Mouse (Mus musculus) forebrain, embryonic 10.5 days (tissue): ENCODE measurements at regions not wholly inside any gene's neighbourhood (a gene's known extent, or its start where the extent isn't known, plus 50 kb on each side); places are given as distances from the start of the nearest gene placed in this dataset.

Source experiments
- DNase-seq: peaks from one replicate; pipeline ENCODE4 v3.0.0-alpha.2; 2017; ENCODE audit warnings: low spot score; ENCODE audit errors: extremely low spot score
- H3K27ac ChIP-seq: fragments of 300-500 bp; sonication (generic); 2 replicates; pipeline ENCODE4 v1.5.1; 2016; ENCODE audit warnings: mild to moderate bottlenecking
- H3K27me3 ChIP-seq: fragments of 300-500 bp; sonication (generic); 2 replicates; pipeline ENCODE4 v1.6.1; 2016; ENCODE audit warnings: mild to moderate bottlenecking; ENCODE audit not compliant: poor library complexity, severe bottlenecking
- H3K36me3 ChIP-seq: fragments of 300-500 bp; sonication (generic); replicated peaks from 2 replicates; pipeline ENCODE4 v1.6.1; 2016; ENCODE audit warnings: mild to moderate bottlenecking, moderate library complexity
- H3K4me1 ChIP-seq: fragments of 300-500 bp; sonication (generic); 2 replicates; pipeline ENCODE4 v1.6.1; 2016
- H3K4me3 ChIP-seq: fragments of 300-500 bp; sonication (generic); 2 replicates; pipeline ENCODE4 v1.5.1; 2016; ENCODE audit warnings: mild to moderate bottlenecking, moderate library complexity
- H3K9me3 ChIP-seq: fragments of 300-500 bp; sonication (generic); 2 replicates; pipeline ENCODE4 v1.6.1; 2016; ENCODE audit warnings: mild to moderate bottlenecking, moderate library complexity
- WGBS: fragments of 180-500 bp; shearing (Covaris S2); methylation state at CpG from one replicate; pipeline ENCODE4 v1.1.7; 2016; 5-methylcytosine and 5-hydroxymethylcytosine counted together

DNA sequence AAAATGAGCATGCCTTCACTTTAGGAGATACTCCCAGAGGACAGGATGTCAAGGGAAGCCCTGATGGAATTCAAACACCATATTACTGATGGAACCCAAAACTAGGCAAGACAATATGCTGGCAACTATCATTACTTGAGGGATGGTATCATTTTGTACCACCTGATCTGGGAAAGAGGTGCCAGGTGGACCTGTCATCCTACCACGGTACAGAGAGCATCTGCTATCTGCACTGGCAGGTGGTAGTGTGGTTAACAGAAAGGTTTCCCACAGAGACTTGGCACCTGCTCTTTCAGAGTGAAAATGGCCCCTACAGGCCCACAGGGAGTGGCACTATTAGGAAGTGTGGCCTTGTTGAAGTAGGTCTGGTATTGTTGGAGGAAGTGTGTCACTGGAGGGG, 111.0 kb upstream of the Il12b start:
- H3K4me1 ChIP-seq: no peaks in the 10 kb centered on the region
- no peaks in the 10 kb centered on the region for H3K36me3 ChIP-seq
- no peak overlapping the region for H3K27ac ChIP-seq
- no peaks in the 10 kb centered on the region for H3K9me3 ChIP-seq
- H3K4me3 ChIP-seq: no peak overlapping the region
- WGBS: 84% methylated on average over 1 of the region's 1 CpGs
- DNase-seq: no peak
- H3K27me3 ChIP-seq: no peaks in the 10 kb centered on the region

GRCm38 (mm10) chr11:44303786-44304185, 96.1 kb upstream of the Il12b start:
- H3K27me3 ChIP-seq: no peaks in the 10 kb centered on the region
- WGBS: 93% methylated on average over 8 of the region's 8 CpGs
- no peaks in the 10 kb centered on the region for H3K36me3 ChIP-seq
- no peak overlapping the region for H3K4me3 ChIP-seq
- no peaks in the 10 kb centered on the region for H3K9me3 ChIP-seq
- no peaks in the 10 kb centered on the region for H3K4me1 ChIP-seq
- DNase-seq: no peak
- no peak overlapping the region for H3K27ac ChIP-seq

GRCm38 (mm10) chr11:44316061-44316460, 83.8 kb upstream of the Il12b start:
- Histone ChIP-seq H3K27ac (no peak overlapping the region), H3K36me3 (no peaks in the 10 kb centered on the region), H3K4me3 (no peak overlapping the region), H3K9me3 (no peaks in the 10 kb centered on the region), H3K4me1 (peaks cover 7% of the 10 kb centered on the region), H3K27me3 (peaks cover 11% of the 10 kb centered on the region; the same call in 1 of the 2 replicates)
- DNase-seq: no peak
- 37% methylated on average over 8 of the region's 8 CpGs for WGBS

GRCm38 (mm10) chr11:44319136-44319535, 80.7 kb upstream of the Il12b start:
- Histone ChIP-seq H3K27ac (no peak overlapping the region), H3K4me3 (no peak overlapping the region), H3K9me3 (no peaks in the 10 kb centered on the region), H3K27me3 (peaks cover 11% of the 10 kb centered on the region; the same call in 1 of the 2 replicates), H3K36me3 (no peaks in the 10 kb centered on the region), H3K4me1 (peaks cover 7% of the 10 kb centered on the region)
- 76% methylated on average over 3 of the region's 3 CpGs for WGBS
- DNase-seq: no peak

GRCm38 (mm10) chr11:44323314-44323713, 76.5 kb upstream of the Il12b start:
- Histone ChIP-seq H3K36me3 (no peaks in the 10 kb centered on the region), H3K27ac (no peak overlapping the region), H3K4me3 (no peak overlapping the region), H3K27me3 (peaks cover 6% of the 10 kb centered on the region; the same call in 1 of the 2 replicates), H3K9me3 (no peaks in the 10 kb centered on the region), H3K4me1 (no peaks in the 10 kb centered on the region)
- WGBS: 74% methylated on average over 2 of the region's 2 CpGs
- no peak for DNase-seq

DNA sequence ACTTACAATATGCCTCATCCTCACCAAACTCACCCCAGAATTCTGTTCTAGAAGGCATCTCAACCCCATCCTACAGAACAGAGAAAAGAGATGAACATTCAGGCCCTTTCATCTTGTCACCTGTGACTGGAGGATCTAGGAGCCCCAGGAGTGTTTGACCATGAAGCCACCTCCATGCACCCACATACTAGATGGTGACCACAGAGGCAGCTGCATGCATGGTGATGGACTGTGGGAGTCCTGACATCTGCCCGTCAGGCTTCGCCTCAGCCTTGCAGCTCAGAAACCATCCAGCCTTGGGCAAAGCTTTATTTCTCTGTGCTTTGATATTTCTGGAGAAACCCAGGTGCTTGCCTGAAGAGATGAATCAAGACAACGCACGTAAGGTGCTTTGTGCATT, 74.8 kb upstream of the Il12b start:
- no peak overlapping the region for H3K4me3 ChIP-seq
- H3K9me3 ChIP-seq: no peaks in the 10 kb centered on the region
- no peaks in the 10 kb centered on the region for H3K4me1 ChIP-seq
- H3K27ac ChIP-seq: no peak overlapping the region
- DNase-seq: no peak
- peaks cover 4% of the 10 kb centered on the region; the same call in 1 of the 2 replicates for H3K27me3 ChIP-seq
- 91% methylated on average over 4 of the region's 4 CpGs for WGBS
- no peaks in the 10 kb centered on the region for H3K36me3 ChIP-seq

- Histone ChIP-seq H3K27me3 (peaks cover 7% of the 10 kb centered on the region; the same call in 1 of the 2 replicates), H3K4me3 (no peak overlapping the region), H3K9me3 (no peaks in the 10 kb centered on the region), H3K4me1 (no peaks in the 10 kb centered on the region), H3K36me3 (no peaks in the 10 kb centered on the region), H3K27ac (no peak overlapping the region)
- WGBS: 90% methylated on average over 11 of the region's 11 CpGs
- DNase-seq: no peak
These were observed 74.3 kb upstream of the Il12b start for GRCm38 (mm10) chr11:44325525-44325924.

- Histone ChIP-seq H3K9me3 (no peaks in the 10 kb centered on the region), H3K27ac (no peak overlapping the region), H3K36me3 (no peaks in the 10 kb centered on the region), H3K4me1 (peaks cover 10% of the 10 kb centered on the region), H3K4me3 (no peak overlapping the region), H3K27me3 (peaks cover 13% of the 10 kb centered on the region)
- no peak for DNase-seq
- WGBS: 82% methylated on average over 4 of the region's 4 CpGs
These were observed 70.4 kb upstream of the Il12b start for GRCm38 (mm10) chr11:44329503-44329902.

DNA sequence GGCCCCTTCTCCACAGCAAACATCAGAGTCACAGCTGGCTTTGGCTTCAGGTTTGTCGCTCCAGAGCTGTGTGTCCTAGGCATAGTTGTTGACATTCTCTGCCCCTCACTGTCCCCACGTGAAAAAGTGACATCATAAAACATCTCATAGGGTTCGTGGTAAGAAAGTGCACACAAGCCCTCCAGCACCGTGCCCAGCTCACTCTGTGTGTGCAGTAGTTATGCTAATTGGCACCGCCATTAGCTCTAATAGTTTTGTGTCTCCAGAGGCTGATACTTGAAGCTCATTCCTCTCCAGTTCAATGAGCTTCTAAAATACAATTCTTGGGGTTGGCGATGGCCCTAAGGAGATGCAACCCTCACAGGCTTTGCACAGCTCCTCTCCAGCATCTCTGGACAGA, 69.4 kb upstream of the Il12b start:
- peaks cover 13% of the 10 kb centered on the region for H3K27me3 ChIP-seq
- peaks cover 14% of the 10 kb centered on the region for H3K4me1 ChIP-seq
- 73% methylated on average over 6 of the region's 6 CpGs for WGBS
- DNase-seq: no peak
- H3K27ac ChIP-seq: no peak overlapping the region
- no peaks in the 10 kb centered on the region for H3K36me3 ChIP-seq
- no peak overlapping the region for H3K4me3 ChIP-seq
- H3K9me3 ChIP-seq: no peaks in the 10 kb centered on the region

DNA sequence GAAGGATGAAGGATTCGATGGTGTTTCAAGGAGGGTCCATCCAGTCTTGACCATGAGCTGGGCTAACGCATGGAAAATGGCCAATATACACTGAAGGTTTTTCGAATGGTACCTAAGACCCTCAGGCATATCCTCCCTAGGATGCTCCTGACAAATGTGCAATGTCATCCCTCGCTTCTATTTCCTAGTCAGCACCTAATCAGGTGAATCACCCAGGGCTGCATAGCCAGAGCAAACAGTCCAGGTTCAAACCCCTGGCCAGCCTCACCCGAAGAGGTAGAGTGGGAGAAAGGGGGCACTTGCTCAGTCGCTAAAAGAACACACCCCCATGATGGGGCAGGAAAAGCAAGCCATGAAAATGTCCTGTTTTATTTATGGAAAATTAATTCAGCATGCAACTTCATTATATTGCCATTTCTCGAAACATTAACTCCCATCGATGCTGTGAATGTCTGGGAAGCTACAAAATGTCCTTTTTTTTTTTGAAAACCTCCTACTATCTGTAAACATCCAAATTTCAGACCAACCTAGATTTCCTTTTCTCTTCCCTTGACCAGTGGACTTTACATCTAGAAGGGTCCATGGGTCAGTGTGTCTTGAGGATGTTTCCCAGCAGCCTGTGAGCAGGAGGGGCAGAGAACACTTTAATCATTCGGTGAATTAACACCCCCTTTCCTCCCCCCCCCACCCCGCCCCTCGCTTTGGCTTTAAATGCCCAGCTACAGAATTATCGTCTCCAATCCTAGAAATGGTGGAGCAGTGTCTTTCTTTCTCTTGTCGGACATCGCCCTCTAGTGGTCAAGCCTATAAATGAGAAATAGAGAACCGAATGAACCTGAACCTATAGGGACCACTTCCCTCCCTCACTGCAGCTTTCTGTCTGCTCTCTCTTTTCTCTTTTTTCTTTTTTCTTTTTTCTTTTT, 68.8 kb upstream of the Il12b start:
- no peaks in the 10 kb centered on the region for H3K36me3 ChIP-seq
- H3K4me3 ChIP-seq: no peak overlapping the region
- DNase-seq: peak; percentile 48
- 43% methylated on average over 15 of the region's 15 CpGs for WGBS
- no peaks in the 10 kb centered on the region for H3K9me3 ChIP-seq
- H3K27me3 ChIP-seq: peaks cover 13% of the 10 kb centered on the region
- H3K27ac ChIP-seq: no peak overlapping the region
- H3K4me1 ChIP-seq: peaks cover 17% of the 10 kb centered on the region

DNA sequence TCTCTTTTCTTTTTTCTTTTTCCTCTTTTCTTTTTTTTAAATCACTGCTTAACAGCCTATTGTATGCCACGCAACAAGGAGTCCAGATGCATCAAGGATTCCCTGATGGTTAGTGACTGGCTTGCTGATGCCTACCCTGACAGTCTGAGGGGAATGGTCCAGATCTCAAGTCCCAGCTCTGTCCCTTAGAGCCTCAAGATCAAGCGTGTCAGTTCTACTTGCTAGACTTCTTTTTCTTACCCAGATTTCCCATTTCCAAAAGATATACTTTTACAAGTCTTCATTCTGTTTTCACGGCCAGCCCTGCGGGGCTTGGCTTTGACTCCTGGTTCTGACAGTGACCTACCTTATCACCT, 68.1 kb upstream of the Il12b start:
- no peaks in the 10 kb centered on the region for H3K36me3 ChIP-seq
- H3K9me3 ChIP-seq: no peaks in the 10 kb centered on the region
- H3K4me3 ChIP-seq: no peak overlapping the region
- H3K4me1 ChIP-seq: peaks cover 17% of the 10 kb centered on the region
- 62% methylated on average over 4 of the region's 4 CpGs for WGBS
- no peak overlapping the region for H3K27ac ChIP-seq
- peaks cover 13% of the 10 kb centered on the region for H3K27me3 ChIP-seq
- no peak for DNase-seq

- DNase-seq: no peak
- Histone ChIP-seq H3K27me3 (no peaks in the 10 kb centered on the region), H3K4me1 (peaks cover 3% of the 10 kb centered on the region), H3K4me3 (no peak overlapping the region), H3K36me3 (no peaks in the 10 kb centered on the region), H3K9me3 (no peaks in the 10 kb centered on the region), H3K27ac (no peak overlapping the region)
These were observed 59.3 kb upstream of the Il12b start for GRCm38 (mm10) chr11:44340531-44340930.

DNA sequence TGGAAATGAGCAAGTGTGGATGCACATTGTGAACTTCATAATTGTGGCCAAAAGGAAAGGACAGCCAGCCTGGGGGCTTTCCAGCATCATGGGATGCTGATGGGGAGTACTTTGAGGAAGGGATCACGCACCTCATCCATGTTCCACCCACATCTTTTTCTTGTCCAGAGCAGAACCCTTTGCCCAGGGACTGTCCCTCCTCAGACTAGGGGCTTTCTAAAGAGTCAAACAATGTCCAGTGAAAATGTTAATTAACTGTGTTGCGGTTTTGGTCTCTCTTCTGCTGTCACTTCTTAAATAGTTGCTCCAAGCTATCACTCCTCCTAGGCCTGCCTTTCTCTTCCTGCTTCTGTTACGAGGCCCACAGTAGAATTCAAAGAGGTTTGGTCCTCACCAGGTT, 51.6 kb upstream of the Il12b start:
- Histone ChIP-seq H3K4me1 (no peaks in the 10 kb centered on the region), H3K27me3 (no peaks in the 10 kb centered on the region), H3K9me3 (no peaks in the 10 kb centered on the region), H3K27ac (no peak overlapping the region), H3K4me3 (no peak overlapping the region), H3K36me3 (no peaks in the 10 kb centered on the region)
- WGBS: 80% methylated on average over 3 of the region's 3 CpGs
- no peak for DNase-seq
